Mouse (Mus musculus): Measurements from ENCODE around the gene Ell3. TPM values are rescaled to one million over a fixed set of nuclear protein-coding genes. Genes with fewer than 3 reads are reported as not detected.
"Not testable (repeated sequence)": the region's sequence is repeated elsewhere in the genome, so short reads cannot be mapped to it uniquely, and the experiment has no call there.

Gene Ell3
- polyA plus RNA-seq, 1 experiment = 18.1 TPM

GRCm38 (mm10) chr2:121474180-121474535, 30.1 kb upstream of the Ell3 start:
- Histone ChIP-seq H3K4me3 (ENCODE audit: low read depth, low read length) (peak overlapping the region; percentile 82), H3K4me1 (ENCODE audit: control insufficient read depth, insufficient read depth, low read length) (no peaks in the 10 kb centered on the region), H3K9me3 (replicated peaks; ENCODE audit: control insufficient read depth, insufficient read depth, low read length, poor library complexity, severe bottlenecking) (no peaks in the 10 kb centered on the region), H3K27ac (ENCODE audit: insufficient read depth, low read length) (no peak overlapping the region), H3K9ac (ENCODE audit: low read depth, poor library complexity, severe bottlenecking) (peak overlapping the region; percentile 53), H3K36me3 (ENCODE audit: control insufficient read depth, insufficient read depth, low read length, poor library complexity, severe bottlenecking) (peaks cover 2% of the 10 kb centered on the region; the same call in 1 of the 2 replicates), H3K27me3 (ENCODE audit: control insufficient read depth, insufficient read depth, low read length, poor library complexity, severe bottlenecking) (no peaks in the 10 kb centered on the region)
- TF ChIP-seq POLR2A (IDR thresholded peaks at IDR 0.05; ENCODE audit: insufficient read depth, low read length) (no peak), CTCF (IDR thresholded peaks at IDR 0.05; ENCODE audit: low read depth, low read length) (no peak), EP300 (IDR thresholded peaks at IDR 0.05; ENCODE audit: insufficient read depth, low read depth, low read length) (no peak)

- not testable (repeated sequence) for H3K27ac ChIP-seq (ENCODE audit: insufficient read depth, low read length); H3K27me3 ChIP-seq (ENCODE audit: control insufficient read depth, insufficient read depth, low read length, poor library complexity, severe bottlenecking); H3K9me3 ChIP-seq (replicated peaks; ENCODE audit: control insufficient read depth, insufficient read depth, low read length, poor library complexity, severe bottlenecking); H3K36me3 ChIP-seq (ENCODE audit: control insufficient read depth, insufficient read depth, low read length, poor library complexity, severe bottlenecking); H3K4me1 ChIP-seq (ENCODE audit: control insufficient read depth, insufficient read depth, low read length)
- H3K9ac ChIP-seq (ENCODE audit: low read depth, poor library complexity, severe bottlenecking) = peak within 1 kb of the TSS; percentile 53
- peak within 1 kb of the TSS; percentile 82 for H3K4me3 ChIP-seq (ENCODE audit: low read depth, low read length)
- TF ChIP-seq POLR2A (IDR thresholded peaks at IDR 0.05; ENCODE audit: insufficient read depth, low read length) = peak; percentile 81
Observed at GRCm38 (mm10) chr2:121473301-121474179, 29.5 kb upstream of the Ell3 start, which contains the start of gene Mfap1b. Gene Mfap1b, minus strand, starts transcription at chr2:121474067.

- H3K27me3 ChIP-seq (ENCODE audit: control insufficient read depth, insufficient read depth, low read length, poor library complexity, severe bottlenecking); H3K4me3 ChIP-seq (ENCODE audit: low read depth, low read length): not testable (repeated sequence)
Observed at GRCm38 (mm10) chr2:121472783-121473182, 28.7 kb upstream of the Ell3 start.

GRCm38 (mm10) chr2:121468982-121469381, 24.9 kb upstream of the Ell3 start:
- H3K36me3 ChIP-seq (ENCODE audit: control insufficient read depth, insufficient read depth, low read length, poor library complexity, severe bottlenecking); H3K4me1 ChIP-seq (ENCODE audit: control insufficient read depth, insufficient read depth, low read length); H3K9ac ChIP-seq (ENCODE audit: low read depth, poor library complexity, severe bottlenecking); H3K27ac ChIP-seq (ENCODE audit: insufficient read depth, low read length); H3K9me3 ChIP-seq (replicated peaks; ENCODE audit: control insufficient read depth, insufficient read depth, low read length, poor library complexity, severe bottlenecking); H3K4me3 ChIP-seq (ENCODE audit: low read depth, low read length); H3K27me3 ChIP-seq (ENCODE audit: control insufficient read depth, insufficient read depth, low read length, poor library complexity, severe bottlenecking): not testable (repeated sequence)

More at GRCm38 (mm10) chr2:121472783-121473182, 28.7 kb upstream of the Ell3 start:
- H3K36me3 ChIP-seq (ENCODE audit: control insufficient read depth, insufficient read depth, low read length, poor library complexity, severe bottlenecking); H3K4me1 ChIP-seq (ENCODE audit: control insufficient read depth, insufficient read depth, low read length); H3K9me3 ChIP-seq (replicated peaks; ENCODE audit: control insufficient read depth, insufficient read depth, low read length, poor library complexity, severe bottlenecking); H3K27ac ChIP-seq (ENCODE audit: insufficient read depth, low read length); H3K9ac ChIP-seq (ENCODE audit: low read depth, poor library complexity, severe bottlenecking): not testable (repeated sequence)

- peaks cover 15% of the 10 kb centered on the region for H3K36me3 ChIP-seq (ENCODE audit: control insufficient read depth, insufficient read depth, low read length, poor library complexity, severe bottlenecking)
- no peaks in the 10 kb centered on the region for H3K4me1 ChIP-seq (ENCODE audit: control insufficient read depth, insufficient read depth, low read length)
- no peak overlapping the region for H3K27ac ChIP-seq (ENCODE audit: insufficient read depth, low read length)
- no peaks in the 10 kb centered on the region for H3K27me3 ChIP-seq (ENCODE audit: control insufficient read depth, insufficient read depth, low read length, poor library complexity, severe bottlenecking)
- H3K4me3 ChIP-seq (ENCODE audit: low read depth, low read length) = no peak overlapping the region
- no peak overlapping the region for H3K9ac ChIP-seq (ENCODE audit: low read depth, poor library complexity, severe bottlenecking)
- no peaks in the 10 kb centered on the region for H3K9me3 ChIP-seq (replicated peaks; ENCODE audit: control insufficient read depth, insufficient read depth, low read length, poor library complexity, severe bottlenecking)
- TF ChIP-seq EP300 (IDR thresholded peaks at IDR 0.05; ENCODE audit: insufficient read depth, low read depth, low read length) (no peak), POLR2A (IDR thresholded peaks at IDR 0.05; ENCODE audit: insufficient read depth, low read length) (no peak), CTCF (IDR thresholded peaks at IDR 0.05; ENCODE audit: low read depth, low read length) (no peak)
Observed at GRCm38 (mm10) chr2:121460071-121460470, 16.0 kb upstream of the Ell3 start.

DNA sequence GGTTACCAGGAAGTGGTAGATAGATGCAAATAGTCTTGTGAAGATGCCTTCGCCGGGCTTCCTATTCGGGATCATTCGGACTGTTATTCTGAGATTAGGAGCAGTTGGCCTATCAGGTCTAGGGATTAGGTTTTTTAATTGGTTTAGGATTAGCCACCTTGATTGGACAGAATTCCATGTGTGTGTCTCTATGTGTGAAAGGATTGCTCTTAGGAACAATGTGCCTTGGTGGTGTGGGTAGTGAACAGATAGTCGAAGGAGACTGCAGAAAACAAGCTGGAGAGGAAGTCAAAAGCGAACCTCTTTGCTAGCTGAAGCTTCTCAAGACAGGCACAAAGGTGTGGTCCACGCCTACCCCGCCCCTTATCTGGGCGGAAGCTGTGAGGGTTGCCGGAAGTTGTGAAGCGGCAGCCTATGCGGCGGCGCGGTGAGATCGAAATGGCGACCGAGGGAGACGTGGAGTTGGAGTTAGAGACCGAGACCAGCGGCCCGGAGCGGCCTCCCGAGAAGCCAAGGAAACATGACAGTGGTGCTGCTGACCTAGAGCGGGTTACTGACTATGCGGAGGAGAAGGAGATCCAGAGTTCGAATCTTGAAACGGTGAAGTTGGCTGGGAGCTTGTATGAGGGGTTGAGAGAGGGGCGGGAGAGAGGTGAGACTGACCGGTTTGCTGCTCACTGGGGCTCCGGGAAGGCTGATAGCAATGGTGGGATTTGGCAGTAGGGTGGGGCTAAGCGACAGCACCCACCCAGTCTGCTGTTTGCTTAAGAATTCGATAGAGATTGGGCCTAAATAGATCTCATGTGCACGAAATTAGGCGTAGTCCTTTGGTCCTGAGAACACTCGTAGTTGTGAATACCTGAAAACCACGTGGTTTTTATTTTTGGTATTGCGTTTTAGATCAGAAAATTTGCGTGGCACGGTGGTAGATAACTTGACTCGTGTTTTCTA, 12.9 kb upstream of the Ell3 start, which contains the start of gene Serinc4:
Gene Serinc4, minus strand, starts transcription at position 90 of the 951 bp plus-strand sequence.
- H3K27me3 ChIP-seq (ENCODE audit: control insufficient read depth, insufficient read depth, low read length, poor library complexity, severe bottlenecking) = no peaks in the 10 kb centered on the region
- TF ChIP-seq EP300 (IDR thresholded peaks at IDR 0.05; ENCODE audit: insufficient read depth, low read depth, low read length) (no peak), POLR2A (IDR thresholded peaks at IDR 0.05; ENCODE audit: insufficient read depth, low read length) (peak; percentile 58)
- peaks cover 26% of the 10 kb centered on the region for H3K36me3 ChIP-seq (ENCODE audit: control insufficient read depth, insufficient read depth, low read length, poor library complexity, severe bottlenecking)
- H3K9me3 ChIP-seq (replicated peaks; ENCODE audit: control insufficient read depth, insufficient read depth, low read length, poor library complexity, severe bottlenecking) = no peaks in the 10 kb centered on the region
- H3K27ac ChIP-seq (ENCODE audit: insufficient read depth, low read length) = peak within 1 kb of the TSS; percentile 44
- peaks cover 2% of the 10 kb centered on the region for H3K4me1 ChIP-seq (ENCODE audit: control insufficient read depth, insufficient read depth, low read length)
- peak within 1 kb of the TSS; percentile 90 for H3K4me3 ChIP-seq (ENCODE audit: low read depth, low read length)
- H3K9ac ChIP-seq (ENCODE audit: low read depth, poor library complexity, severe bottlenecking) = peak within 1 kb of the TSS; percentile 72

Data from ES-Bruce4 (cell line).